ENCODE assay signal across 8 mouse cellular contexts in genomic region chr14:100282651-100283050, GRCm38 (mm10). TPM values are rescaled to one million over a fixed set of nuclear protein-coding genes. Genes with fewer than 3 reads are reported as not detected.
DNase-seq lines count a peak whose midpoint lies in the region; ATAC-seq lines count a peak whose summit lies in the region.

No protein-coding gene starts in this region.

- H3K4me2 ChIP-seq in heart, embryonic 11.5 days: peak overlapping the region; percentile 97
- peak overlapping the region; percentile 88 for H3K4me2 ChIP-seq in hindbrain, embryonic 14.5 days (replicated peaks)
- H3K4me2 ChIP-seq in midbrain, embryonic 13.5 days (replicated peaks): peak overlapping the region; percentile 86

- no peak overlapping the region; the same call in 1 of the 2 replicates for H3K4me3 ChIP-seq in heart, embryonic 11.5 days (ENCODE audit: low read depth, low read length)
- peak overlapping the region; percentile 71 for H3K4me3 ChIP-seq in hindbrain, embryonic 14.5 days (replicated peaks; ENCODE audit: low read length)
- peak overlapping the region; percentile 51 for H3K4me3 ChIP-seq in midbrain, embryonic 13.5 days (replicated peaks)

- H3K9ac ChIP-seq in heart, embryonic 11.5 days (ENCODE audit: low read depth, low read length): no peak overlapping the region
- H3K9ac ChIP-seq in hindbrain, embryonic 14.5 days: peak overlapping the region; percentile 82
- H3K9ac ChIP-seq in midbrain, embryonic 13.5 days (replicated peaks): peak overlapping the region; percentile 85

- DNase-seq in heart, postnatal 14 days: no peak
- peak; percentile 48 for DNase-seq in hindbrain, embryonic 14.5 days (ENCODE audit: low spot score)
- DNase-seq in frontal cortex, postnatal 10 days (ENCODE audit: low spot score in 2 of 2): no peak
- DNase-seq in right cerebral cortex, postnatal 4 days: no peak
- no peak for DNase-seq in kidney, postnatal 36 days

- no peak for ATAC-seq in heart, embryonic 11.5 days (replicated peaks; ENCODE audit: insufficient number of reproducible peaks, low FRiP score, low TSS enrichment)
- ATAC-seq in activated CD4-positive, CD25-positive, alpha-beta regulatory T cell, adult 4 months: peak; percentile 16
- ATAC-seq in hindbrain, embryonic 14.5 days (ENCODE audit: low FRiP score): no peak
- no peak for ATAC-seq in midbrain, embryonic 13.5 days

- intact Hi-C loops in heart, postnatal 14 days (cut with DNase I): loop anchor here (5.0 kb wide), 2 partner anchors 350 to 1010 kb away; no protein-coding TSS in a partner anchor

- H3K27me3 ChIP-seq in heart, embryonic 11.5 days (ENCODE audit: control insufficient read depth, insufficient read depth, low read length): no peaks in the 10 kb centered on the region
- no peaks in the 10 kb centered on the region for H3K27me3 ChIP-seq in hindbrain, embryonic 14.5 days (ENCODE audit: control insufficient read depth, insufficient read depth, low read length)
- H3K27me3 ChIP-seq in midbrain, embryonic 13.5 days: no peaks in the 10 kb centered on the region

- no peaks in the 10 kb centered on the region for H3K9me3 ChIP-seq in heart, embryonic 11.5 days (replicated peaks; ENCODE audit: control insufficient read depth, low read length)
- H3K9me3 ChIP-seq in hindbrain, embryonic 14.5 days (ENCODE audit: control insufficient read depth, low read length): 0 out of 2 replicates have a peak, but pooled peaks cover 7% of the 10 kb centered on the region
- H3K9me3 ChIP-seq in midbrain, embryonic 13.5 days: 0 out of 2 replicates have a peak, but pooled peaks cover 6% of the 10 kb centered on the region

- no peaks in the 10 kb centered on the region; the same call in 1 of the 2 replicates for H3K4me1 ChIP-seq in heart, embryonic 11.5 days (ENCODE audit: control insufficient read depth, insufficient read depth, low read length)
- peaks cover 19% of the 10 kb centered on the region for H3K4me1 ChIP-seq in hindbrain, embryonic 14.5 days (replicated peaks; ENCODE audit: control insufficient read depth, insufficient read depth, low read length)
- peaks cover 33% of the 10 kb centered on the region for H3K4me1 ChIP-seq in midbrain, embryonic 13.5 days (replicated peaks)

- WGBS in heart, embryonic 11.5 days (ENCODE audit: insufficient replicate concordance): 9% methylated on average over 7 of the region's 7 CpGs
- 11% methylated on average over 7 of the region's 7 CpGs for WGBS in hindbrain, embryonic 14.5 days
- under 1% methylated on average over 7 of the region's 7 CpGs for WGBS in midbrain, embryonic 13.5 days

- no peak overlapping the region for H3K27ac ChIP-seq in heart, embryonic 11.5 days (ENCODE audit: low read depth, low read length)
- H3K27ac ChIP-seq in hindbrain, embryonic 14.5 days: peak overlapping the region; percentile 98; the same call in 1 of the 2 replicates
- peak overlapping the region; percentile 97 for H3K27ac ChIP-seq in midbrain, embryonic 13.5 days

- no peaks in the 10 kb centered on the region for H3K36me3 ChIP-seq in heart, embryonic 11.5 days (ENCODE audit: control insufficient read depth, insufficient read depth, low read length)
- no peaks in the 10 kb centered on the region for H3K36me3 ChIP-seq in hindbrain, embryonic 14.5 days (replicated peaks; ENCODE audit: control insufficient read depth, insufficient read depth)
- H3K36me3 ChIP-seq in midbrain, embryonic 13.5 days: no peaks in the 10 kb centered on the region

RNA-seq across cellular contexts. Expression of gene Klf12, which starts 1.8 kb away (rescaled TPM):
- 5.8 and 7.3 TPM in 2 replicates for polyA plus RNA-seq in heart, embryonic 11.5 days (2014; fragmentation: Nextera tagmentation; extraction: Ambion mirVana)
- 10 to 100 TPM; 14.9 to 16.7 TPM for total RNA-seq in heart, postnatal 14 days (2021)
- 1 to 10 TPM; 1.7 to 3.1 TPM for polyA plus RNA-seq in activated CD4-positive, CD25-positive, alpha-beta regulatory T cell, adult 4 months (2017; shearing (Covaris generic))
- 36.7 and 46.0 TPM in 2 replicates for polyA plus RNA-seq in hindbrain, embryonic 14.5 days (2014; fragmentation: Nextera tagmentation; extraction: Ambion mirVana)
- polyA plus RNA-seq in midbrain, embryonic 13.5 days (2015; fragmentation: Nextera tagmentation; extraction: Ambion mirVana): 58.9 and 66.1 TPM in 2 replicates
